Mouse (Mus musculus): ENCODE measurements around the gene Slc24a2.

GRCm38 (mm10) chr4:87115726-87116125 is 114.6 kb downstream of the Slc24a2 start:
- no peak for TF ChIP-seq POLR2A (IDR thresholded peaks at IDR 0.05; ENCODE audit: borderline replicate concordance, low read depth, low read length)
- no peak for TF ChIP-seq CTCF (IDR thresholded peaks at IDR 0.05; ENCODE audit: low read depth, low read length)
